Mouse (Mus musculus) midbrain, embryonic 15.5 days (tissue): Measurements from ENCODE around the gene Zfp184. TPM values are rescaled to one million over a fixed set of nuclear protein-coding genes. Genes with fewer than 3 reads are reported as not detected.

Source experiments
- ATAC-seq: fragments of 200-750 bp; cut with Nextera tagmentation; replicated peaks from 2 replicates; pipeline ENCODE4 v1.8.0; 2017; ENCODE audit warnings: moderate TSS enrichment
- H3K27ac ChIP-seq: fragments of 300-500 bp; sonication (generic); 2 replicates; pipeline ENCODE4 v1.5.1; 2015; ENCODE audit warnings: mild to moderate bottlenecking, inconsistent platforms
- H3K27me3 ChIP-seq: fragments of 300-500 bp; sonication (generic); replicated peaks from 2 replicates; pipeline ENCODE4 v1.6.1; 2015; ENCODE audit warnings: inconsistent platforms
- H3K36me3 ChIP-seq: fragments of 300-500 bp; sonication (generic); replicated peaks from 2 replicates; pipeline ENCODE4 v1.6.1; 2015; ENCODE audit warnings: inconsistent platforms
- H3K4me1 ChIP-seq: fragments of 300-500 bp; sonication (generic); 2 replicates; pipeline ENCODE4 v1.6.1; 2015; ENCODE audit warnings: inconsistent platforms
- H3K4me2 ChIP-seq: fragments of 300-500 bp; sonication (generic); 2 replicates; pipeline ENCODE4 v1.6.1; 2015; ENCODE audit warnings: inconsistent platforms, mild to moderate bottlenecking, moderate library complexity
- H3K4me3 ChIP-seq: fragments of 300-500 bp; sonication (generic); 2 replicates; pipeline ENCODE4 v1.5.1; 2015; ENCODE audit warnings: mild to moderate bottlenecking, inconsistent platforms
- H3K9ac ChIP-seq: fragments of 300-500 bp; sonication (generic); 2 replicates; pipeline ENCODE4 v1.6.1; 2015; ENCODE audit warnings: mild to moderate bottlenecking, inconsistent platforms
- H3K9me3 ChIP-seq: fragments of 300-500 bp; sonication (generic); 2 replicates; pipeline ENCODE4 v1.6.1; 2016; ENCODE audit warnings: inconsistent platforms
- WGBS: fragments of 180-500 bp; shearing (Covaris S2); methylation state at CpG from one replicate; pipeline ENCODE4 v1.1.7; 2015; ENCODE audit warnings: mixed read lengths; 5-methylcytosine and 5-hydroxymethylcytosine counted together
- polyA plus RNA-seq: library from polyadenylated mRNA; unstranded; fragments of >200 nt; fragmentation: Nextera tagmentation; extraction: Ambion mirVana; gene quantifications from 2 replicates; pipeline ENCODE4 v1.2.1, GENCODE M21; 2015

Gene Zfp184
- polyA plus RNA-seq, 1 experiment from 2014 or later: 14.0 TPM

DNA sequence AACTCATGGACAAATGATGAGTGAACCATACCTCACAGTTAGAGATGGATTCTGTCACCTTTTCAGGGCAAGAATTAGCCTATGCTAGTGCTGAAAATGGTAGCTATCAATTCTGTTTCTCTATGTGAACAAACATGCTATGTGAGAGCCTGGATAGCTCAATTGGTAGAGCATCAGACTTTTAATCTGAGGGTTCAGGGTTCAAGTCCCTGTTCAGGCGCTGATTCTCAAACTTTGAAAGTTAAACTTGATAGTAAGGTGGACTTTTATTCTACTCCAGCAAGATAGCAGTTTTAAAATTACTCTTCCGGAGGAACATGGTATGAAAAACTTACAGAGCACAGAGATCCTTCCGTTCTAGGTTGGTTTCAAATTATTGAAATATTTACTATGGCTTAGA, 26.7 kb downstream of the Zfp184 start:
- H3K4me3 ChIP-seq: no peak overlapping the region
- no peaks in the 10 kb centered on the region; the same call in 1 of the 2 replicates for H3K9me3 ChIP-seq
- H3K4me1 ChIP-seq: peaks cover 3% of the 10 kb centered on the region; the same call in 1 of the 2 replicates
- ATAC-seq: no peak
- 42% methylated on average over 3 of the region's 3 CpGs for WGBS
- no peak overlapping the region for H3K4me2 ChIP-seq
- H3K36me3 ChIP-seq: no peaks in the 10 kb centered on the region
- H3K27ac ChIP-seq: no peak overlapping the region
- no peaks in the 10 kb centered on the region for H3K27me3 ChIP-seq
- H3K9ac ChIP-seq: no peak overlapping the region

DNA sequence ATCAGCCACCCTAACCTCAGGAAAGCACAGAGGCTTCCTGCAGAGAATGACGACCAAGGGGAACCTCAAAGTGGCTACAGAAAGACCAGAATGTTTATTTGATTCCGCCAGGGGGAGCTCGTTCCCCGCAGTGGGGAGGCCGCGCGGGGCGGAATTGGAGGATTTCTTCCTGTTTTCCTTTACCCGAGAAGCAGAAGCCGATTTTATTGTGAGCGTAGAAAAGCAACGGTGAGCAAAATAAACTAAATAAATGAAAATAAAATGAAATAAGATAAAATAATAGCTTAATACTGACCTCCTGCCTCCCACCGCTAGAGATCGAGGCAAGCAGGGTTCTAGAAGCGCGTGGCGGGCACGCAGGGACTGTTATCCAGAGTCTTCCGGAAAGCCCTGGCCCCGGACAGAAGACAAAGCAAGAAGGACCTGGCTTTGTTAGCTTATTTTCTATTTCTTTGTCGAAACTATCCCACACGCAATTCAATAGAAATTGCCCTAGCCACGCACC, 29.4 kb downstream of the Zfp184 start:
- peaks cover 7% of the 10 kb centered on the region for H3K27me3 ChIP-seq
- WGBS: under 1% methylated on average over 23 of the region's 23 CpGs
- H3K27ac ChIP-seq: peak overlapping the region; percentile 90
- no peaks in the 10 kb centered on the region for H3K36me3 ChIP-seq
- H3K9me3 ChIP-seq: no peaks in the 10 kb centered on the region
- peak overlapping the region; percentile 55 for H3K4me3 ChIP-seq
- peak overlapping the region; percentile 62 for H3K9ac ChIP-seq
- peaks cover 3% of the 10 kb centered on the region; the same call in 1 of the 2 replicates for H3K4me1 ChIP-seq
- H3K4me2 ChIP-seq: peak overlapping the region; percentile 43
- peak; percentile 91 for ATAC-seq

DNA sequence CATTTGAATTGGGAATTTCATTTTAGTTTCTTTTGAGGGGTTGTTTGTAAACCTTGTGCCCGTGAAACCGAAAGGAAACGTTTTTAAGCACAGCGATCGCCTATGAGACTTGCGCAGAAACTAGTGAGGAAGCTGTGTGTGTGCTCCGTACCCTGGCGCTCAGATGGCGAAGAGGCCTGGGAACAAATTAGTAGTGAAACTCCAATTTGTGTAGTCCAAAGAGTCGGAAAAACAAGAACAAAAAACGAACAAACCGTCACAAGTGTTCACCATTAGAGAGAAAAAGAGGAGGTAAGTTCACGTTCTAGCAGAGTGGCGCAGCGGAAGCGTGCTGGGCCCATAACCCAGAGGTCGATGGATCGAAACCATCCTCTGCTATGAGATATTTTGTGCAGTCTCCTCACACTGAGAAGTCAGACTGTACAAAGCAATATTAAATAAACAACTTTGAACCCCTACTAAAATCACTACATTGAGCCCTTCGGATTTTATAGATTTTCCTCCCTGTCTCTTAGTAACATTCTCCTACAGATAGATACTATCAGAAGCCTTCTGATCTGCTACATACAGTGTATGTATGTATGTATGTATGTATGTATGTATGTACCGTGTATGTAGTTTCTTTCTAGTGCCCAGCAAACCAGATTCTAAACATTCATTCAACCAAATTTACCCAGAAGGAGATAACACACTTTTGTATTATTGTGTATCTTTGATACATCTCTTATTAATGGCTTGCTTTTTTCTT, 30.0 kb downstream of the Zfp184 start:
- peaks cover 3% of the 10 kb centered on the region; the same call in 1 of the 2 replicates for H3K4me1 ChIP-seq
- H3K36me3 ChIP-seq: no peaks in the 10 kb centered on the region
- peak overlapping the region; percentile 62 for H3K9ac ChIP-seq
- peak overlapping the region; percentile 43 for H3K4me2 ChIP-seq
- 4% methylated on average over 20 of the region's 20 CpGs for WGBS
- H3K27me3 ChIP-seq: peaks cover 13% of the 10 kb centered on the region
- no peaks in the 10 kb centered on the region for H3K9me3 ChIP-seq
- H3K4me3 ChIP-seq: peak overlapping the region; percentile 55
- ATAC-seq: peak; percentile 98
- H3K27ac ChIP-seq: peak overlapping the region; percentile 90

DNA sequence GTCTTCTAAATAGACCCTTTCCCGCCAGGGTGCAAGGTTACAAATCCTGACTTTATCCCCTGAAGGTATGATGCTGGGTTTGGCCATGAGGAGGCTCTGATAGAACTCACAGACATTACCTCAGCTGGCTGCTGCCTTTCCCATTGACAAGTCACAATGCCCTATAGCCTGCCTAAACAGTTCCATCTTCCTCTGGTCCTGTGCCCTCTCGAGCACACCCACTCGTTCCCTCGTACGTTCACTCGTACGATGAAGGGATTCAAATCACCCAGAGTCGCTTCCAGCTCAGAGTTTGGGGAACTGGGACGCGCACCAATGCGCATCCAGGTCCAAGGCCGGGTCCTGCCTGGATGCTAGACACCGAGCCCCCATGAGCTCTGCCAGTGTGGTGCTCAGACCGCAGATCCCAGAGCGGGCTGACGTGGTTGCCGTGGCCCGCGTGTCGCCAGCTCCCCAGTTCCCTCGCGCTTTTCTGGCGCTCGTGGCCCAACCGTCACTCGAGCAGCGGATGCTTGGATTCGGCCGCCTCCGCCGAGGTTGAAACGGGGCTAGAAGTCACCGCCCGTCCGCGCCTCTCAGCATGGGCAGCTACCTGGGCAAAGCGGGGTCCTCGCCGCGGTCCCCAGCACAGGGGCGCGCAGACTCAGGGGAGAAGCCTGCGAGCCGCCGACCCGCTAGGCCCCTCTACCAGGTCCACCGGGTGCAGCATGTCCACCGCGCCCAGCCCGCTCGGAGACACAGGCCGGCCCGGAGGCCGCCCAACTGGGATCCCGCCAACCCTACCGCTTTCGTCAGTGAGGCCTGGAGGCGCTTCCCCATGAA, 36.3 kb downstream of the Zfp184 start, which contains the start of gene Pom121l2:
Gene Pom121l2, plus strand, starts transcription at position 214 of the 822 bp plus-strand sequence.
- WGBS: 1% methylated on average over 58 of the region's 58 CpGs
- Histone ChIP-seq H3K4me3 (peak within 1 kb of the TSS; percentile 53), H3K36me3 (no peaks in the 10 kb centered on the region), H3K27ac (no peak within 1 kb of the TSS), H3K9ac (peak within 1 kb of the TSS; percentile 58), H3K4me2 (peak within 1 kb of the TSS; percentile 98), H3K9me3 (no peaks in the 10 kb centered on the region), H3K27me3 (peaks cover 62% of the 10 kb centered on the region), H3K4me1 (peaks cover 13% of the 10 kb centered on the region)
- ATAC-seq: peak; percentile 78

DNA sequence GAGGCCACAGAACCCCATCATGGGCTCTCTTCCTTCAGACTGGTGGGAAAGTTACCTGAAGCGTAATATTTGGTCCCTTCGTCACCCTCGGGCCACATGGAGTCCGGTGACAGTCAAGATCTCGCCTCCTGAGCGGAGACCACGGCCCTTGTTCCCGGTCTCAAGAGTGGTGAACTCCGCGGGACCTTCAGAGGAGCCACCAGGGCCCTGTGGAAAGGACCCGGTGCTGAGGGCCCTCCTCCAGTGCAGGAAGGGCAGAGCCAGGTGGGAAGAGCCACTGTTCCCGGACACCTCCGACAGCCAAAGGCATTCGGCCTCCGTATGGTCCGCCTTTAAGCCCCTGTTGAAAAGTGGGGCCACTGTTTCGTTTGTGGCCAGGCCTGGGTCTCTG, 36.9 kb downstream of the Zfp184 start:
- H3K4me1 ChIP-seq: peaks cover 13% of the 10 kb centered on the region
- H3K9me3 ChIP-seq: no peaks in the 10 kb centered on the region
- H3K4me2 ChIP-seq: peak overlapping the region; percentile 98
- ATAC-seq: peak; percentile 22; the same call in 1 of the 2 replicates
- peak overlapping the region; percentile 53 for H3K4me3 ChIP-seq
- H3K9ac ChIP-seq: peak overlapping the region; percentile 58
- no peaks in the 10 kb centered on the region for H3K36me3 ChIP-seq
- no peak overlapping the region for H3K27ac ChIP-seq
- peaks cover 68% of the 10 kb centered on the region for H3K27me3 ChIP-seq
- WGBS: 5% methylated on average over 17 of the region's 17 CpGs

DNA sequence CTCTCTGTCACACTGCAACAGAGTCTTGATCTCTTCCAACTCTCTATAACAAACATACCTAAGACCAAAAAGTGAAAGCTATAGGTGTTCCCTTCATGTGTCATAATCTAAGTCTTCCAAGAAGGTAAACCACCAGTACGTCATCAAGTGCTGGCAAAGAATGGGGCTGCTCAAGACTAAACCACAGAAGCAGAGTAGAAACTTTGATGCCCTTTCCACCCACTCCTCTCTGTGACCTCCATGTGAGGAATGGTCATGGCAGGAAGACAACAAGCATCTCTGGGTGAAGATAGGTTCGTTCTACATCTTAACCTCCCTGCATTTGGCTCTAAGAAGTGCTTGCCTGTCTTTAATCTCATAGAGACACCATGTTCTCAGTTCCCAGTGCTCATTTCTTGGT, 39.6 kb downstream of the Zfp184 start:
- H3K4me3 ChIP-seq: no peak overlapping the region
- peaks cover 13% of the 10 kb centered on the region for H3K4me1 ChIP-seq
- no peak overlapping the region for H3K9ac ChIP-seq
- H3K36me3 ChIP-seq: no peaks in the 10 kb centered on the region
- no peak for ATAC-seq
- H3K27ac ChIP-seq: no peak overlapping the region
- no peak overlapping the region for H3K4me2 ChIP-seq
- WGBS: 80% methylated on average over 2 of the region's 2 CpGs
- H3K9me3 ChIP-seq: no peaks in the 10 kb centered on the region
- peaks cover 67% of the 10 kb centered on the region for H3K27me3 ChIP-seq

DNA sequence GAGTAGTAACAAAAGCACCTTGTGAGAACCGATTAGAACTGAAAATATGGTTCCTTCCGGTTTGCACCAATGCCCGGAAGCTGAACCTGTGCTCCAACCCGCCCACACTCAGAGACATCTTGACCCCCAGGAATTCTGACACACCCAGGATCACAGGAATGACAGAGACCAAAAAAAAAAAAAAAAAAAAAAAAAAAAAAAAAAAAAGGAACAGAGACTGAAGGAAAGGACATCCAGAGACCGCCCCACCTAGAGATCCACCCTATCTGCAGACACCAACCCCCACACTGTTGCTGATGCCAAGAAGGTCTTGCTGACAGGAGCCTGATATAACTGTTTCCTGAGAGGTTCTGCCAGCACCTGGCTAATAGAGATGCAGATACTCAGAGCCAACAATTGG, 47.7 kb downstream of the Zfp184 start:
- no peak for ATAC-seq
- H3K4me1 ChIP-seq: peaks cover 12% of the 10 kb centered on the region; the same call in 1 of the 2 replicates
- H3K9me3 ChIP-seq: no peaks in the 10 kb centered on the region
- H3K36me3 ChIP-seq: no peaks in the 10 kb centered on the region
- H3K27ac ChIP-seq: no peak overlapping the region
- peaks cover 56% of the 10 kb centered on the region for H3K27me3 ChIP-seq
- H3K4me3 ChIP-seq: no peak overlapping the region
- WGBS: 83% methylated on average over 5 of the region's 5 CpGs
- no peak overlapping the region for H3K9ac ChIP-seq
- no peak overlapping the region for H3K4me2 ChIP-seq

DNA sequence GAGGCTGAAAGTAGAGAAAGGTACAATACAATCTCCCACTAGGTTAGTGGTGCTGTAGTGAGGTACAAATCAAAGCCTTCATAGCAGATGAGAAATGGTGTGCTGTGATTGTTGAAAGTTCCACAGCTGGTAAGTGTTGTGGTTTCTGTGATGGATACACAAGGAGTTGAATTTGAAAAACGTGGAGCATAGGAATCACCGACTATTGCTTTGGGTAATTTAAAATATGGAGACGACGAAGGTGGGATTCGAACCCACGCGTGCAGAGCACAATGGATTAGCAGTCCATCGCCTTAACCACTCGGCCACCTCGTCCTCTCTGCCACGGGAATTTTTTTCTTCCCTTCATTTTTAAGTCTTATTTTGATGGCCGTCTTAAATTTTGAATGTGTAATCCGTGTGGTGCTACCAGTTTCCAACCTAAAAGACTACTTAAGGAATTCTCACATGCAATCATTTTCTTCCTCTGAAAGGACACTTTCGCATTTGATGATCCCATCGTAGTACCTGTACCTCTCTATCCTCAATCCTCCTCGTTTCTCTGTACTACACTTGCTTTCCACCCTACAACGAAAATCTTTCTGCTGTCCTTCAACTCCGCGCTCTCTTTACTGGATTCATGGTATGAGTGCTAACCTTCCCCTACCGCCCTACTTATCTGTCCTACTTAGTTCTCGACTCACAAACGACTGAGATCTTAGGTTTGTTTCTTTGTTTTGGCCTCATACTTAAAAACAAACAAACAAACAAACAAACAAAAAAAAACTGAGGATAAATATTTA, 49.3 kb downstream of the Zfp184 start:
- WGBS: 2% methylated on average over 22 of the region's 22 CpGs
- Histone ChIP-seq H3K4me3 (no peak overlapping the region), H3K27ac (no peak overlapping the region), H3K36me3 (no peaks in the 10 kb centered on the region), H3K9ac (no peak overlapping the region), H3K27me3 (peaks cover 69% of the 10 kb centered on the region), H3K4me2 (no peak overlapping the region), H3K9me3 (no peaks in the 10 kb centered on the region), H3K4me1 (peaks cover 12% of the 10 kb centered on the region; the same call in 1 of the 2 replicates)
- ATAC-seq: no peak

DNA sequence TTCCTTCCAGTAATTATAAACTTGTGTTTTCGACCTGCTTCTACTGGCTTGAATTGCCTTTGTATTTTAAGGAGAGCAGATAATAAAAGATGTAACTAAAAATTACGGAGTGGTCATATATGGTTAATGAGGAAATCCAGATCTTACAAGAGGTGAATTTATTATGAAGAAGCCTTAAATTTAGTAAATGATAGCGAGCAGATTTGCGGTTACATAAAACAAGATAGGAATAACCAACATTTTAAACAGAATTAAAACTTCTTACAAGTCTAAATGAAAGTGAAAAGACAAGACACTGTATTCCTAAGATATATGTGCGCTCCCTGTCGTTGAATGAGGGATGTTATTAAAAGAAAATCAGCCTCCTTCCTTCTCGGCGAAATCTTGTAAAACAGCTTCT, 50.0 kb downstream of the Zfp184 start:
- H3K4me3 ChIP-seq: peak overlapping the region; percentile 20; the same call in 1 of the 2 replicates
- peaks cover 76% of the 10 kb centered on the region for H3K27me3 ChIP-seq
- WGBS: 6% methylated on average over 8 of the region's 8 CpGs
- peaks cover 12% of the 10 kb centered on the region; the same call in 1 of the 2 replicates for H3K4me1 ChIP-seq
- ATAC-seq: no peak
- H3K9ac ChIP-seq: no peak overlapping the region
- H3K36me3 ChIP-seq: no peaks in the 10 kb centered on the region
- H3K9me3 ChIP-seq: no peaks in the 10 kb centered on the region
- no peak overlapping the region for H3K27ac ChIP-seq
- H3K4me2 ChIP-seq: peak overlapping the region; percentile 34

DNA sequence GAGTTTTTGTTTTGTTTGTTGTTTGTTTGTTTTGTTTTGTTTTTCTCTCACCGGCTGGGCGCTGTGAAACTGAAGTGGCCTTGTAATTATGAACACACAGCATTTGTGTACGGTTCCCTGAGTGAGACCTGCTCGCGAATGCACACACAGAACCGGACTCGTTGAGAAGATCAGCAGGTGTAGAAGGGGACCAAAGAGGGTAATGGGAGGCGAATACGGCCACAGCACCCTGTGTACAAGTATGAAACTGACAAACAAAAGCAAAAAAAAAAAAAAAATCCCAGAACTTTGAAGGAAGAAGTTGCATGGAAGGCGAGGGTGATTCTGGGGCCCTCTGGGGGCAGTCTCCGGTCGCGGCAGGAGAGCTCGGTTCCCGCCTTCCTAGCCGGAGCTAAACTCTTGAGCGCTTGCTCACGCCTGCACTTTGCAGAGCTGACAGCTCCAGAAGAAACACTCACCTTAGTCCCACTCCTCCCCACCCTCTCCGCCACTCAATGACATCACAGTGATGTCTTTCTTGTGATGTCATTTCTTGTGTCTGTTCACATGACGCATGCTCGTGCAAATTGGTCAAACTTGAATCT, 50.5 kb downstream of the Zfp184 start:
- Histone ChIP-seq H3K4me1 (peaks cover 12% of the 10 kb centered on the region; the same call in 1 of the 2 replicates), H3K9ac (no peak overlapping the region), H3K4me3 (peak overlapping the region; percentile 20), H3K36me3 (no peaks in the 10 kb centered on the region), H3K9me3 (no peaks in the 10 kb centered on the region), H3K27me3 (peaks cover 81% of the 10 kb centered on the region), H3K27ac (no peak overlapping the region), H3K4me2 (peak overlapping the region; percentile 34)
- WGBS: 1% methylated on average over 21 of the region's 21 CpGs
- peak; percentile 37; the same call in 1 of the 2 replicates for ATAC-seq

DNA sequence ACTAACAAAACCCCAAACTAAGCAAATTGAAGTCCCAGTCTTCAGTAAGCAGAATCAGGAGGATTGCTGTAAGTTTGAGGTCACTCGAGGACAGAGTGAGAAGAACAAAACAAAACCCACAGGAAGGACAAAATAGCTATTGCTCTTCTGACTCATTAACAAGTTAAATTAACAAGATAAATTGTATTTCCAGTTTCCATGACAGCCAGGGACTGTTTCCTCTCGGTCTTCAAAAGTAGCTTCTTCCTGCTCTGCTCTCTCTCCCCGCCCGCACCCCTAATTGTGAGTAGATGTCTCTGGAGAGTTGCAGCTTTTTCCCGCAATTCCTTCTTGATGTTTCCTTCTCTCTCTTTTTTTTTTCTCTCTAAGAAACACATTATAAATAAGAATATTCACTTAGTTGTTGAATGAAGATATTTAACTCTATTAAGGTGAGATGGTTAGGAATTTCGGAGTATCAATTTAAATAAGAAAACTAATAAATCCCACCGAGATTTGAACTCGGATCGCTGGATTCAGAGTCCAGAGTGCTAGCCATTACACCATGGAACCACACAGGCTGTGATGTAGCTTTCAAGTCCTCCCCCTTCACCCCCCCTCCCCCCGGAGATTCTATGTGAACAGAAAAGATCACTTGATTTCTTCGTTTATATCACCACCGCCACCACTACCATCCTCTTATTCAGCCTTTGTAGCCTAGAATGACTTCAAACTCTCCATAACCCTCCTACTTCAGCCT, 51.4 kb downstream of the Zfp184 start:
- H3K4me1 ChIP-seq: peaks cover 12% of the 10 kb centered on the region; the same call in 1 of the 2 replicates
- no peaks in the 10 kb centered on the region for H3K36me3 ChIP-seq
- peaks cover 87% of the 10 kb centered on the region for H3K27me3 ChIP-seq
- no peak overlapping the region for H3K27ac ChIP-seq
- 4% methylated on average over 12 of the region's 12 CpGs for WGBS
- H3K4me2 ChIP-seq: 0 out of 2 replicates have a peak overlapping the region, but pooled peaks have one; percentile 6
- no peak for ATAC-seq
- H3K9ac ChIP-seq: no peak overlapping the region
- H3K9me3 ChIP-seq: no peaks in the 10 kb centered on the region
- peak overlapping the region; percentile 20; the same call in 1 of the 2 replicates for H3K4me3 ChIP-seq
